Comparison of ENCODE assay signal across 20 mouse cellular contexts in the genomic region with DNA sequence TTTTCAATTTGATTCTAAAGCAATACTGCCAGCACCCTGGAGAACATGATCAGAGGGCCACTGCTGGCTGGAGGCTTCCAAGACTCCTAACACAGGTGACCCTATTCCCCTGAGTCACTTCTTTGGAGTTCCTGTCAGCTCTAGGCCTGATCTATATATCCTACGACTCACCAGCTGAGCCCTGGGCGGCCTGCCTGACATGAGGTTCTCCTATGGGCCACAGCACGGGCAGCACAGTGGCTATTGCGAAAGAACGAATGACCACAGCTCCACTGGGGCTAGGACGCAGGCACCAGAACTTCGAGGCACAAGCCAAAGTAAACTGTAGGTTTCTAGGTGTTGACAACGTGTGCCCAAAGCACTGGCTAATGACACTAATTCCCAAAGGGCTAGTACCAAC. TPM values are rescaled to one million over a fixed set of nuclear protein-coding genes. Genes with fewer than 3 reads are reported as not detected.
DNase-seq lines count a peak whose midpoint lies in the region; ATAC-seq and TF ChIP-seq lines count a peak whose summit lies in the region.
"Had no signal": no experiment of that assay in that cellular context is flagged by ENCODE, and none has a peak within 500 bp of the region (broad histone marks: within the 10 kb centered on the region; RNA-seq: fewer than 3 reads in every experiment).

No protein-coding gene starts in this region.

- TF ChIP-seq CTCF in bone marrow macrophage, adult 2 months (IDR thresholded peaks at IDR 0.05; ENCODE audit: low read depth, low read length) = no peak
- TF ChIP-seq CTCF in stomach, postnatal 0 days (IDR thresholded peaks at IDR 0.05; ENCODE audit: low read depth) = no peak

- H3K4me2 ChIP-seq in liver, embryonic 11.5 days = no peak overlapping the region
- H3K4me2 ChIP-seq in stomach, postnatal 0 days (replicated peaks; ENCODE audit: low read depth) = no peak overlapping the region
- H3K4me2 ChIP-seq: hindbrain, embryonic 15.5 days had no signal

- no peak for TF ChIP-seq POLR2A in bone marrow macrophage, adult 2 months (IDR thresholded peaks at IDR 0.05; ENCODE audit: borderline replicate concordance, low read depth, low read length)

- WGBS in liver, embryonic 11.5 days = 51% methylated on average over 8 of the region's 8 CpGs
- WGBS in stomach, postnatal 0 days = 79% methylated on average over 8 of the region's 8 CpGs

- DNase-seq in liver (peak; percentile 23), NIH3T3 (ENCODE audit: low read depth) (peak; percentile 70)
- DNase-seq in liver, embryonic 11.5 days (ENCODE audit: low spot score) = no peak
- DNase-seq in stomach, postnatal 0 days (ENCODE audit: low spot score) = no peak
- no peak for DNase-seq in right cerebral cortex, adult 18-20 months
- DNase-seq in kidney, postnatal 36 days = no peak
- DNase-seq: cerebellum, adult 8-10 months; embryo, embryonic 11 days; gastrocnemius, postnatal 14 days; kidney, adult 18-20 months; right cerebral cortex, postnatal 4 days; thymus, postnatal 14 days had no signal

- TF ChIP-seq EP300 in stomach, postnatal 0 days (optimal IDR thresholded peaks at IDR 0.05) = no peak

- no peak for ATAC-seq in liver, embryonic 11.5 days (replicated peaks; ENCODE audit: low FRiP score)
- peak; percentile 78 for ATAC-seq in megakaryocyte, adult 5-6 weeks (ENCODE audit: poor library complexity, severe bottlenecking)
- ATAC-seq in stomach, postnatal 0 days (ENCODE audit: low FRiP score, low TSS enrichment) = no peak
- ATAC-seq: forebrain, embryonic 16.5 days had no signal

- H3K9ac ChIP-seq in liver, embryonic 11.5 days (ENCODE audit: low read depth, low read length) = no peak overlapping the region
- H3K9ac ChIP-seq in stomach, postnatal 0 days (ENCODE audit: low read length) = no peak overlapping the region
- H3K9ac ChIP-seq: hindbrain, embryonic 15.5 days had no signal

- H3K9me3 ChIP-seq in liver, embryonic 11.5 days (ENCODE audit: control insufficient read depth, low read length) = no peaks in the 10 kb centered on the region
- H3K9me3 ChIP-seq in stomach, postnatal 0 days (ENCODE audit: control insufficient read depth, low read length) = no peaks in the 10 kb centered on the region
- H3K9me3 ChIP-seq: hindbrain, embryonic 15.5 days; midbrain, embryonic 10.5 days had no signal

- H3K27ac ChIP-seq in liver, embryonic 11.5 days (ENCODE audit: low read depth, low read length) = no peak overlapping the region
- H3K27ac ChIP-seq in bone marrow macrophage, adult 2 months (ENCODE audit: insufficient read depth, low read depth, low read length) = peak overlapping the region; percentile 33
- no peak overlapping the region for H3K27ac ChIP-seq in stomach, postnatal 0 days (replicated peaks)
- H3K27ac ChIP-seq: hindbrain, embryonic 15.5 days; midbrain, embryonic 10.5 days had no signal

- H3K36me3 ChIP-seq in liver, embryonic 11.5 days (ENCODE audit: control insufficient read depth, insufficient read depth, low read length) = peaks cover 6% of the 10 kb centered on the region; the same call in 1 of the 2 replicates
- no peaks in the 10 kb centered on the region for H3K36me3 ChIP-seq in stomach, postnatal 0 days (ENCODE audit: control insufficient read depth, insufficient read depth, low read length)

- no peak overlapping the region for H3K4me3 ChIP-seq in liver, embryonic 11.5 days (ENCODE audit: low read depth, low read length)
- H3K4me3 ChIP-seq in bone marrow macrophage, adult 2 months (ENCODE audit: insufficient read depth, low read length) = no peak overlapping the region
- no peak overlapping the region for H3K4me3 ChIP-seq in stomach, postnatal 0 days (ENCODE audit: low read depth, low read length)
- H3K4me3 ChIP-seq: hindbrain, embryonic 15.5 days; midbrain, embryonic 10.5 days had no signal

- peaks cover 33% of the 10 kb centered on the region for H3K4me1 ChIP-seq in liver, embryonic 11.5 days (replicated peaks; ENCODE audit: control insufficient read depth, insufficient read depth, low read length)
- H3K4me1 ChIP-seq in bone marrow macrophage, adult 2 months (ENCODE audit: control insufficient read depth, insufficient read depth, low read length) = peaks cover 45% of the 10 kb centered on the region
- 0 out of 2 replicates have a peak, but pooled peaks cover 4% of the 10 kb centered on the region for H3K4me1 ChIP-seq in stomach, postnatal 0 days (replicated peaks; ENCODE audit: control insufficient read depth, insufficient read depth)

- no peaks in the 10 kb centered on the region for H3K27me3 ChIP-seq in liver, embryonic 11.5 days (replicated peaks; ENCODE audit: control insufficient read depth, insufficient read depth, low read length)
- H3K27me3 ChIP-seq in stomach, postnatal 0 days (ENCODE audit: control insufficient read depth, insufficient read depth, low read length) = no peaks in the 10 kb centered on the region
- H3K27me3 ChIP-seq: hindbrain, embryonic 15.5 days had no signal

RNA-seq across cellular contexts. Expression of gene Mllt1, which starts 5.2 kb away (rescaled TPM):
- 19.2 and 21.3 TPM in 2 replicates for polyA plus RNA-seq in liver, embryonic 11.5 days (2014; fragmentation: Nextera tagmentation; extraction: Ambion mirVana)
- polyA plus RNA-seq in bone marrow macrophage, adult 2 months (2012; ENCODE audit: insufficient read depth, insufficient read length, missing spikeins) = 10.8 and 15.5 TPM in 2 replicates
- 10.6 and 11.0 TPM in 2 replicates for total RNA-seq in megakaryocyte, adult 5-6 weeks (2015)
- total RNA-seq in megakaryocyte, adult 5-6 weeks (2017) = 11.2 and 15.1 TPM in 2 replicates
- 13.7 and 15.3 TPM in 2 replicates for polyA plus RNA-seq in stomach, postnatal 0 days (2015; fragmentation: Nextera tagmentation; extraction: Ambion mirVana)

RNA-seq across cellular contexts. Expression of gene Acer1, which starts 51.9 kb away (rescaled TPM):
- not detected in 2 replicates for polyA plus RNA-seq in liver, embryonic 11.5 days (2014; fragmentation: Nextera tagmentation; extraction: Ambion mirVana)
- not detected in 2 replicates for polyA plus RNA-seq in bone marrow macrophage, adult 2 months (2012; ENCODE audit: insufficient read depth, insufficient read length, missing spikeins)
- not detected in 2 replicates for total RNA-seq in megakaryocyte, adult 5-6 weeks (2015)
- 0.04 TPM in 1 of 2 replicates, not detected in the other for total RNA-seq in megakaryocyte, adult 5-6 weeks (2017)
- 13.5 and 15.8 TPM in 2 replicates for polyA plus RNA-seq in stomach, postnatal 0 days (2015; fragmentation: Nextera tagmentation; extraction: Ambion mirVana)
- total RNA-seq: gastrocnemius, postnatal 14 days had no signal
- polyA plus RNA-seq: forebrain, embryonic 16.5 days; hindbrain, embryonic 15.5 days; midbrain, embryonic 10.5 days had no signal

RNA-seq across cellular contexts. Expression of gene 1700061G19Rik, which starts 54.7 kb away (rescaled TPM):
- 0.26 TPM in 2 replicates for polyA plus RNA-seq in liver, embryonic 11.5 days (2014; fragmentation: Nextera tagmentation; extraction: Ambion mirVana)
- polyA plus RNA-seq in bone marrow macrophage, adult 2 months (2012; ENCODE audit: insufficient read depth, insufficient read length, missing spikeins) = not detected in 2 replicates
- 0.32 and 0.40 TPM in 2 replicates for total RNA-seq in megakaryocyte, adult 5-6 weeks (2015)
- 0.07 and 0.53 TPM in 2 replicates for total RNA-seq in megakaryocyte, adult 5-6 weeks (2017)
- polyA plus RNA-seq in stomach, postnatal 0 days (2015; fragmentation: Nextera tagmentation; extraction: Ambion mirVana) = 1.0 and 1.4 TPM in 2 replicates
- total RNA-seq: gastrocnemius, postnatal 14 days had no signal

RNA-seq across cellular contexts. Expression of gene Acsbg2, which starts 55.8 kb away (rescaled TPM):
- not detected in 2 replicates for polyA plus RNA-seq in liver, embryonic 11.5 days (2014; fragmentation: Nextera tagmentation; extraction: Ambion mirVana)
- polyA plus RNA-seq in bone marrow macrophage, adult 2 months (2012; ENCODE audit: insufficient read depth, insufficient read length, missing spikeins) = not detected in 2 replicates
- total RNA-seq in megakaryocyte, adult 5-6 weeks (2015) = not detected in 2 replicates
- total RNA-seq in megakaryocyte, adult 5-6 weeks (2017) = not detected in 2 replicates
- 0.04 TPM in 1 of 2 replicates, not detected in the other for polyA plus RNA-seq in stomach, postnatal 0 days (2015; fragmentation: Nextera tagmentation; extraction: Ambion mirVana)
- total RNA-seq: gastrocnemius, postnatal 14 days had no signal
- polyA plus RNA-seq: forebrain, embryonic 16.5 days; heart, embryonic 16.5 days; hindbrain, embryonic 15.5 days; large intestine, adult 2 months; limb, embryonic 14.5 days; midbrain, embryonic 10.5 days had no signal

Comparison
In these comparisons a context has a peak if more than half of its experiments do, and no peak if none do; other contexts are left out.
1. DNase-seq: peak in liver (single experiment) and NIH3T3 (single experiment); none in liver, embryonic 11.5 days (single experiment), stomach, postnatal 0 days (single experiment), right cerebral cortex, adult 18-20 months (single experiment) and kidney, postnatal 36 days (0 of 2).
2. RNA of gene Acer1, which starts 51.9 kb away (polyA plus RNA-seq): 13.5 to 15.8 TPM in stomach, postnatal 0 days; not detected in liver, embryonic 11.5 days and not detected in bone marrow macrophage, adult 2 months; every median in the first group is over 10 times any median in the second.